Mouse (Mus musculus): ENCODE measurements around the gene Uri1. TPM values are rescaled to one million over a fixed set of nuclear protein-coding genes. Genes with fewer than 3 reads are reported as not detected.

Gene Uri1
- polyA plus RNA-seq, 1 experiment from 2014 or later: 18.2 TPM

- ATAC-seq (ENCODE audit: low read depth) (no peak), DNase-seq (no peak)
- H3K27ac ChIP-seq: no peak overlapping the region
Observed at GRCm38 (mm10) chr7:38037586-38037985, 14.2 kb upstream of the Uri1 start.

GRCm38 (mm10) chr7:38031183-38031582, 7.8 kb upstream of the Uri1 start:
- no peak for DNase-seq
- H3K27me3 ChIP-seq: no peaks in the 10 kb centered on the region
- H3K9ac ChIP-seq: no peak overlapping the region
- no peak overlapping the region for H3K4me2 ChIP-seq
- no peak for ATAC-seq (ENCODE audit: low read depth)
- H3K27ac ChIP-seq: no peak overlapping the region
- H3K9me3 ChIP-seq (replicated peaks): no peaks in the 10 kb centered on the region
- H3K4me1 ChIP-seq (replicated peaks): peaks cover 12% of the 10 kb centered on the region
- H3K36me3 ChIP-seq: no peaks in the 10 kb centered on the region
- H3K4me3 ChIP-seq (replicated peaks): no peak overlapping the region
- WGBS (ENCODE audit: insufficient replicate concordance): 62% methylated on average over 4 of the region's 4 CpGs

More at GRCm38 (mm10) chr7:38037586-38037985, 14.2 kb upstream of the Uri1 start:
- Histone ChIP-seq H3K4me1 (replicated peaks) (no peaks in the 10 kb centered on the region), H3K9ac (no peak overlapping the region), H3K36me3 (no peaks in the 10 kb centered on the region), H3K9me3 (replicated peaks) (no peaks in the 10 kb centered on the region), H3K27me3 (no peaks in the 10 kb centered on the region), H3K4me2 (no peak overlapping the region), H3K4me3 (replicated peaks) (no peak overlapping the region)
- WGBS (ENCODE audit: insufficient replicate concordance): 59% methylated on average over 5 of the region's 5 CpGs

GRCm38 (mm10) chr7:38030606-38031005, 7.3 kb upstream of the Uri1 start:
- no peaks in the 10 kb centered on the region for H3K36me3 ChIP-seq
- H3K9me3 ChIP-seq (replicated peaks): no peaks in the 10 kb centered on the region
- DNase-seq (no peak), ATAC-seq (ENCODE audit: low read depth) (no peak)
- WGBS (ENCODE audit: insufficient replicate concordance): 13% methylated on average over 6 of the region's 6 CpGs
- H3K4me3 ChIP-seq (replicated peaks): no peak overlapping the region
- H3K4me2 ChIP-seq: no peak overlapping the region
- peaks cover 12% of the 10 kb centered on the region for H3K4me1 ChIP-seq (replicated peaks)
- no peaks in the 10 kb centered on the region for H3K27me3 ChIP-seq
- H3K27ac ChIP-seq: no peak overlapping the region
- H3K9ac ChIP-seq: no peak overlapping the region

- Histone ChIP-seq H3K9me3 (replicated peaks) (no peaks in the 10 kb centered on the region), H3K4me2 (no peak overlapping the region), H3K4me3 (replicated peaks) (no peak overlapping the region), H3K27me3 (no peaks in the 10 kb centered on the region), H3K27ac (no peak overlapping the region), H3K4me1 (replicated peaks) (peaks cover 12% of the 10 kb centered on the region), H3K36me3 (no peaks in the 10 kb centered on the region), H3K9ac (no peak overlapping the region)
- no peak for ATAC-seq (ENCODE audit: low read depth)
- no peak for DNase-seq
- WGBS (ENCODE audit: insufficient replicate concordance): 12% methylated on average over 2 of the region's 2 CpGs
Observed at GRCm38 (mm10) chr7:38029986-38030385, 6.6 kb upstream of the Uri1 start.

GRCm38 (mm10) chr7:38029083-38029482, 5.7 kb upstream of the Uri1 start:
- Histone ChIP-seq H3K27me3 (no peaks in the 10 kb centered on the region), H3K9ac (no peak overlapping the region), H3K4me3 (replicated peaks) (no peak overlapping the region), H3K27ac (no peak overlapping the region), H3K4me2 (no peak overlapping the region), H3K36me3 (no peaks in the 10 kb centered on the region), H3K4me1 (replicated peaks) (peaks cover 12% of the 10 kb centered on the region), H3K9me3 (replicated peaks) (no peaks in the 10 kb centered on the region)
- WGBS (ENCODE audit: insufficient replicate concordance): 37% methylated on average over 5 of the region's 5 CpGs
- DNase-seq: no peak
- ATAC-seq (ENCODE audit: low read depth): no peak

- no peak overlapping the region for H3K9ac ChIP-seq
Observed at GRCm38 (mm10) chr7:38027940-38028600, 4.7 kb upstream of the Uri1 start.

GRCm38 (mm10) chr7:38024839-38025238, 1.5 kb upstream of the Uri1 start:
- H3K9me3 ChIP-seq (replicated peaks): no peaks in the 10 kb centered on the region
- no peak overlapping the region for H3K9ac ChIP-seq
- H3K4me2 ChIP-seq: no peak overlapping the region
- no peak overlapping the region for H3K27ac ChIP-seq
- no peak for ATAC-seq (ENCODE audit: low read depth)
- H3K27me3 ChIP-seq: no peaks in the 10 kb centered on the region
- 32% methylated on average over 4 of the region's 4 CpGs for WGBS (ENCODE audit: insufficient replicate concordance)
- DNase-seq: no peak
- H3K36me3 ChIP-seq: no peaks in the 10 kb centered on the region
- no peak overlapping the region for H3K4me3 ChIP-seq (replicated peaks)
- peaks cover 4% of the 10 kb centered on the region for H3K4me1 ChIP-seq (replicated peaks)

More at GRCm38 (mm10) chr7:38027940-38028600, 4.7 kb upstream of the Uri1 start:
- Histone ChIP-seq H3K27me3 (no peaks in the 10 kb centered on the region), H3K4me2 (no peak overlapping the region), H3K27ac (no peak overlapping the region), H3K36me3 (no peaks in the 10 kb centered on the region), H3K4me1 (replicated peaks) (peaks cover 12% of the 10 kb centered on the region), H3K4me3 (replicated peaks) (no peak overlapping the region), H3K9me3 (replicated peaks) (no peaks in the 10 kb centered on the region)
- no peak for DNase-seq
- ATAC-seq (ENCODE audit: low read depth): no peak
- 74% methylated on average over 7 of the region's 7 CpGs for WGBS (ENCODE audit: insufficient replicate concordance)

GRCm38 (mm10) chr7:38019770-38020169, 3.6 kb downstream of the Uri1 start:
- Histone ChIP-seq H3K27ac (no peak overlapping the region), H3K4me3 (replicated peaks) (peak overlapping the region; percentile 88), H3K4me1 (replicated peaks) (peaks cover 25% of the 10 kb centered on the region), H3K9me3 (replicated peaks) (no peaks in the 10 kb centered on the region), H3K9ac (peak overlapping the region; percentile 86), H3K4me2 (peak overlapping the region; percentile 93), H3K27me3 (no peaks in the 10 kb centered on the region), H3K36me3 (no peaks in the 10 kb centered on the region)
- WGBS (ENCODE audit: insufficient replicate concordance): 28% methylated on average over 2 of the region's 2 CpGs
- DNase-seq (no peak), ATAC-seq (ENCODE audit: low read depth) (no peak)

- DNase-seq (peak; percentile 84), ATAC-seq (ENCODE audit: low read depth) (peak; percentile 88)
- H3K9me3 ChIP-seq (replicated peaks): no peaks in the 10 kb centered on the region
- peak overlapping the region; percentile 93 for H3K4me2 ChIP-seq
- peak overlapping the region; percentile 86 for H3K27ac ChIP-seq
- WGBS (ENCODE audit: insufficient replicate concordance): under 1% methylated on average over 14 of the region's 49 CpGs
- peak overlapping the region; percentile 88 for H3K4me3 ChIP-seq (replicated peaks)
- H3K36me3 ChIP-seq: no peaks in the 10 kb centered on the region
- H3K4me1 ChIP-seq (replicated peaks): peaks cover 25% of the 10 kb centered on the region
- H3K27me3 ChIP-seq: no peaks in the 10 kb centered on the region
- peak overlapping the region; percentile 86 for H3K9ac ChIP-seq
Observed at GRCm38 (mm10) chr7:38019369-38019749, 4.0 kb downstream of the Uri1 start.

GRCm38 (mm10) chr7:38018416-38019368, 4.7 kb downstream of the Uri1 start:
- Histone ChIP-seq H3K27ac (peak overlapping the region; percentile 86), H3K4me3 (replicated peaks) (peak overlapping the region; percentile 88), H3K36me3 (no peaks in the 10 kb centered on the region), H3K4me1 (replicated peaks) (peaks cover 28% of the 10 kb centered on the region), H3K9me3 (replicated peaks) (no peaks in the 10 kb centered on the region), H3K27me3 (no peaks in the 10 kb centered on the region), H3K4me2 (peak overlapping the region; percentile 93), H3K9ac (peak overlapping the region; percentile 86)
- under 1% methylated on average over 66 of the region's 67 CpGs for WGBS (ENCODE audit: insufficient replicate concordance)
- ATAC-seq (ENCODE audit: low read depth) (peak; percentile 81), DNase-seq (peak; percentile 62)

- Histone ChIP-seq H3K4me2 (no peak overlapping the region), H3K36me3 (no peaks in the 10 kb centered on the region), H3K9ac (no peak overlapping the region), H3K9me3 (replicated peaks) (no peaks in the 10 kb centered on the region), H3K27ac (no peak overlapping the region), H3K27me3 (no peaks in the 10 kb centered on the region), H3K4me3 (replicated peaks) (no peak overlapping the region), H3K4me1 (replicated peaks) (peaks cover 31% of the 10 kb centered on the region)
- ATAC-seq (ENCODE audit: low read depth): no peak
- WGBS (ENCODE audit: insufficient replicate concordance): 60% methylated on average over 5 of the region's 5 CpGs
- no peak for DNase-seq
Observed at GRCm38 (mm10) chr7:38015356-38015755, 8.0 kb downstream of the Uri1 start.

All from liver, embryonic 13.5 days (tissue).